Mouse (Mus musculus) bone marrow, adult 2 months (tissue): ENCODE measurements around the gene Gm973.

Experiments
- CTCF ChIP-seq: fragments of 200-500 bp; IDR thresholded peaks from 2 replicates; pipeline ENCODE4 v1.5.1; 2011; ENCODE audit warnings: low read length, control low read depth; ENCODE audit not compliant: control insufficient read depth, insufficient read depth
- POLR2A ChIP-seq: fragments of 200-500 bp; IDR thresholded peaks from 2 replicates; pipeline ENCODE4 v1.6.1; 2011; ENCODE audit warnings: low read depth, mild to moderate bottlenecking, control low read depth, low read length, borderline replicate concordance; ENCODE audit not compliant: control insufficient read depth

GRCm38 (mm10) chr1:59651201-59651819, 135.2 kb downstream of the Gm973 start:
- TF ChIP-seq CTCF = no peak
- no peak for TF ChIP-seq POLR2A
